Mouse (Mus musculus) CH12.LX (cell line): ENCODE measurements around the gene Txk. TPM values are rescaled to one million over a fixed set of nuclear protein-coding genes. Genes with fewer than 3 reads are reported as not detected.

Experiments used
- DNase-seq: peaks from one replicate; pipeline ENCODE4 v3.0.0-alpha.2; 2013; ENCODE audit errors: extremely low read depth
- H3K27ac ChIP-seq: 2 replicates; pipeline ENCODE4 v1.5.1; 2012; ENCODE audit warnings: low read depth, mild to moderate bottlenecking, control low read depth, moderate library complexity; ENCODE audit not compliant: insufficient read depth
- H3K27me3 ChIP-seq: replicated peaks from 2 replicates; pipeline ENCODE3; 2012; ENCODE audit warnings: inconsistent platforms
- H3K36me3 ChIP-seq, 2 experiments: replicated peaks in 1 of 2; 2 replicates each; pipeline versions ENCODE3 to v1.6.1; 2012; ENCODE audit warnings: inconsistent platforms in 1 of 2, low read length in 1 of 2, mild to moderate bottlenecking in 1 of 2, mixed read lengths in 1 of 2, moderate library complexity in 1 of 2; ENCODE audit not compliant: control insufficient read depth in 1 of 2, insufficient read depth in 1 of 2
- H3K4me1 ChIP-seq, 2 experiments: 2 replicates each; pipeline ENCODE4 v1.6.1; 2012; ENCODE audit warnings: inconsistent platforms in 1 of 2, moderate library complexity in 1 of 2; ENCODE audit not compliant: insufficient read depth in 2 of 2, control insufficient read depth in 1 of 2
- H3K4me2 ChIP-seq: 2 replicates; pipeline ENCODE4 v1.6.1; 2012; ENCODE audit warnings: low read depth, mild to moderate bottlenecking, control low read depth; ENCODE audit not compliant: poor library complexity, insufficient read depth, severe bottlenecking
- H3K4me3 ChIP-seq, 3 experiments: fragments of 150-350 bp in 1 of 3; sonication (generic) in 1 of 3; replicated peaks in 1 of 3; 2 replicates each; pipeline versions ENCODE3 to v1.5.1; 2011 to 2012; ENCODE audit warnings: low read depth in 2 of 3, low read length in 2 of 3, mild to moderate bottlenecking in 2 of 3, moderate library complexity in 2 of 3, control low read depth in 1 of 3, improper control_type of control experiment in 1 of 3, inconsistent platforms in 1 of 3, mixed read lengths in 1 of 3; ENCODE audit not compliant: poor library complexity in 1 of 3
- H3K79me2 ChIP-seq: replicated peaks from 2 replicates; pipeline ENCODE4 v1.6.1; 2012; ENCODE audit warnings: mild to moderate bottlenecking, moderate library complexity; ENCODE audit not compliant: control insufficient read depth, poor library complexity, insufficient read depth, severe bottlenecking; ENCODE audit errors: extremely low read depth
- H3K9ac ChIP-seq: 2 replicates; pipeline ENCODE4 v1.6.1; 2012; ENCODE audit warnings: low read depth, mild to moderate bottlenecking, control low read depth, moderate library complexity; ENCODE audit not compliant: insufficient read depth
- H3K9me3 ChIP-seq: replicated peaks from 2 replicates; pipeline ENCODE3; 2012; ENCODE audit warnings: low read length, inconsistent platforms, mixed read lengths
- CHD1 ChIP-seq: IDR thresholded peaks from 2 replicates; pipeline ENCODE4 v1.6.1; 2012; ENCODE audit warnings: low read depth, low read length, improper control_type of control experiment, inconsistent platforms
- EP300 ChIP-seq: IDR thresholded peaks from 2 replicates; pipeline ENCODE4 v1.6.1; 2011; ENCODE audit warnings: low read length, improper control_type of control experiment
- HCFC1 ChIP-seq: IDR thresholded peaks from 2 replicates; pipeline ENCODE4 v1.6.1; 2012; ENCODE audit warnings: low read depth, mild to moderate bottlenecking, inconsistent platforms, low read length, improper control_type of control experiment
- IRF4 ChIP-seq: IDR thresholded peaks from 2 replicates; pipeline ENCODE4 v1.6.1; 2014; ENCODE audit warnings: low read depth, mild to moderate bottlenecking, inconsistent platforms, low read length, improper control_type of control experiment
- MAFK ChIP-seq: IDR thresholded peaks from 2 replicates; pipeline ENCODE4 v1.6.1; 2011; ENCODE audit warnings: low read length, improper control_type of control experiment; ENCODE audit not compliant: insufficient replicate concordance
- MXI1 ChIP-seq: IDR thresholded peaks from 2 replicates; pipeline ENCODE4 v1.6.1; 2011; ENCODE audit warnings: mild to moderate bottlenecking, low read depth, low read length, improper control_type of control experiment
- MYC ChIP-seq: IDR thresholded peaks from 2 replicates; pipeline ENCODE4 v1.6.1; 2011; ENCODE audit warnings: low read depth, mild to moderate bottlenecking, improper control_type of control experiment, low read length
- NELFE ChIP-seq: IDR thresholded peaks from 2 replicates; pipeline ENCODE4 v1.6.1; 2011; ENCODE audit warnings: low read depth, low read length, improper control_type of control experiment
- NRF1 ChIP-seq: IDR thresholded peaks from 2 replicates; pipeline ENCODE4 v1.6.1; 2014; ENCODE audit warnings: low read depth, mild to moderate bottlenecking, inconsistent platforms, low read length, improper control_type of control experiment, moderate library complexity
- PAX5 ChIP-seq: IDR thresholded peaks from 2 replicates; pipeline ENCODE4 v1.6.1; 2012; ENCODE audit warnings: low read length, inconsistent platforms, mixed read lengths
- POLR2AphosphoS2 ChIP-seq: IDR thresholded peaks from 2 replicates; pipeline ENCODE4 v1.6.1; 2011; ENCODE audit warnings: low read depth, low read length, improper control_type of control experiment
- RAD21 ChIP-seq: IDR thresholded peaks from 2 replicates; pipeline ENCODE4 v1.6.1; 2011; ENCODE audit warnings: low read depth, mild to moderate bottlenecking, low read length, improper control_type of control experiment, moderate library complexity
- RCOR1 ChIP-seq: conservative IDR thresholded peaks from 2 replicates; pipeline ENCODE4 v1.6.1; 2012; ENCODE audit warnings: low read depth, mild to moderate bottlenecking, inconsistent platforms, low read length, improper control_type of control experiment
- SIN3A ChIP-seq: IDR thresholded peaks from 2 replicates; pipeline ENCODE4 v1.6.1; 2012; ENCODE audit warnings: low read length, improper control_type of control experiment, inconsistent platforms
- USF1 ChIP-seq: IDR thresholded peaks from 2 replicates; pipeline ENCODE4 v1.6.1; 2014; ENCODE audit warnings: low read depth, mild to moderate bottlenecking, inconsistent platforms, low read length, improper control_type of control experiment
- dilution Hi-C: fragments of 300-500 bp; cut with MboI; formaldehyde crosslinking; loops from 2 replicates; pipeline ENCODE4 v1.14.3; 2020; ENCODE audit warnings: low sequenced_read_pairs; ENCODE audit not compliant: extremely low pct_unique_long_range_greater_than_20kb, extremely low pct_ligation_motif_present
- in situ Hi-C: fragments of 300-500 bp; cut with MboI; formaldehyde crosslinking; loops from 3 replicates; pipeline ENCODE4 v1.14.3; 2019; ENCODE audit warnings: low sequenced_read_pairs, low pct_ligation_motif_present, low pct_unique_long_range_greater_than_20kb, mixed read lengths
- polyA plus RNA-seq: library from polyadenylated mRNA; unstranded; fragments of >175 nt; gene quantifications from 2 replicates; pipeline ENCODE4 v1.2.1, GENCODE M21; 2012; ENCODE audit warnings: low read depth; ENCODE audit not compliant: insufficient read length
- total RNA-seq, 2 experiments: library from RNA; depleted of rRNA; stranded (reverse); fragments of 300-350 nt in 1 of 2; fragments of >200 nt in 1 of 2; gene quantifications; 2 replicates each; pipeline ENCODE4 v1.2.3; 2012 to 2014

Gene Txk
- total and polyA plus RNA-seq, 3 experiments: 0.08 to 0.11 TPM; not detected in 1

DNA sequence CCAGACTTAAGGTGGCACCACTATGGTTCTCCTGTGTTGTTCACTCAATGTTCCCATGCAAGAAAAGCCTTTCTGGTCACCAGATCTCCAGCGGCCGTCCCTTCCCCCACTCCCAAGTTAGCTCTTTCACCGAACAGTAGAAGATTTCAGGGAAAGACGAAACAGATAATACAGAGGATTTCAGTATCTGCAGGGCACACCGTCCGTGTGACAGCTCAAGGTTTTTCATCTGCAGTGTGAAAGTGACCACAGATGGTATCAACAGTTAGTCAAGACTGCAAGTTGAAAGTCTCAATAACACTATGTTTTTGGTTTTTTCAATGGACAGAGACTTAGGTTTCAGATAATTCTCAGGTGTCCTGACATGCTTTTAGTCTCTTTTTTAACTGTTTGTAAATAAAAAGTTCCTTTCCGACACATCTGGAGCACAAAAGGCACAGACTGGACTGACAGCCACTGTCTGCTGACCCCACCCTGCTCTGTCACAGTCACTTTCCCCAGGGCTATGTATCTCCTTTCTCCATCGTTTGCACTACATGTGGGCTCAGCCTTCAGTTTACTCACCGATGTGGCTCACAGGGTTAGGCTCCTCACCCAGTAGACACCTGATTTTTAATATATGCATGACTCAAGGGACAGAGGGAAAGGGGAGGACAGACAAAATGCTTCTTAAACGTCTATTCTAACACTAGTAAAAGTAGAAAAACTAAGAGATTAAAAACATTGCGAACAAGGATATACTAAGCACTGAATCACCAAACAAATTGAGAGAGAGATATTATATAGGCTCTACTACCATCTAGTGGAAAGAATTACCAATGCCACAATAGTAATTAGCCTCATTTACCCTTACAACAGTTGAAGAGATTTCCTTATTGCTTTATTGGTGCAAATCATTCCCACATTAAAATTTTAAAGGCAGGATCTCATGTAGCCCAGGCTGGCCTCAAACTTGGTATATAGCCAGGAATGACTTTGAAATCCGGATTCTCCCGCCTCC, 6.6 kb upstream of the Txk start (continued):
- TF ChIP-seq PAX5 (no peak), NRF1 (no peak), RAD21 (peak; percentile 68)

- no peak for DNase-seq
- H3K27me3 ChIP-seq: no peaks in the 10 kb centered on the region
- no peak overlapping the region for H3K9ac ChIP-seq
- no peak overlapping the region for H3K4me3 ChIP-seq
- no peak overlapping the region for H3K27ac ChIP-seq
- no peaks in the 10 kb centered on the region for H3K9me3 ChIP-seq
- H3K4me1 ChIP-seq: peaks cover 1 to 27% of the 10 kb centered on the region in 2 experiments
- dilution Hi-C loops (no loop called here), in situ Hi-C loops (no loop called here)
- H3K79me2 ChIP-seq: no peaks in the 10 kb centered on the region
- H3K36me3 ChIP-seq: peaks cover 8 to 83% of the 10 kb centered on the region in 2 experiments
- TF ChIP-seq MXI1 (no peak), MAFK (no peak), SIN3A (no peak), HCFC1 (no peak), RCOR1 (no peak), USF1 (no peak), RAD21 (no peak), EP300 (no peak), POLR2AphosphoS2 (no peak), NELFE (no peak)
- H3K4me2 ChIP-seq: no peak overlapping the region
Measured at GRCm38 (mm10) chr5:72757155-72757773, 4.7 kb upstream of the Txk start.

DNA sequence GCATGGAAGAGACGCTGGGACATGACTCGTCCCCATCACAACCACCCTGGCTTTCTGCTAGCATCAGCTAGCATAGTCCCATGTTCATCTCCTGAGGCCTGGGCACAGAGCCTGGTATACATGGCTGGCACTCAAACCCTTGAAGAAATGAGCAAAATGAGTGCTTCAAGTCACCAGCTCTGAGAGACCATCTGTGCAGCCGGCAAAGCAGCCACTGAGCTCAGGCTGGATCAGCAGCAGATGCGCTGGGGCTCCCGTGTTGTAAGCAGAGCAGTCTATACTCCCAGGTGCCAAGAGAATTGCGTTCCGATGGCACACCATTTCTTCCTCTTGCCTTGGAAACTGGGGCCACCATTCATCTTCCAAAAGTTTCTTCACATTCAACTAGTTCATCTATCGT, 3.4 kb upstream of the Txk start:
- H3K79me2 ChIP-seq: no peaks in the 10 kb centered on the region
- peaks cover 5 to 73% of the 10 kb centered on the region in 2 experiments for H3K36me3 ChIP-seq
- H3K4me2 ChIP-seq: no peak overlapping the region
- H3K4me3 ChIP-seq: no peak overlapping the region
- H3K4me1 ChIP-seq: peaks cover 0 to 15% of the 10 kb centered on the region in 2 experiments; a peak in 1 of 4 replicates
- DNase-seq: no peak
- no peak overlapping the region for H3K27ac ChIP-seq
- no peak overlapping the region for H3K9ac ChIP-seq
- TF ChIP-seq PAX5: no peak
- no peak for TF ChIP-seq MAFK
- TF ChIP-seq NRF1: no peak
- no peak for TF ChIP-seq MYC
- no peak for TF ChIP-seq IRF4
- TF ChIP-seq POLR2AphosphoS2: no peak
- no peak for TF ChIP-seq RCOR1
- no peak for TF ChIP-seq CHD1
- TF ChIP-seq, all 38 proteins: peak for 0
- in situ Hi-C loops (no loop called here), dilution Hi-C loops (no loop called here)
- no peaks in the 10 kb centered on the region for H3K9me3 ChIP-seq
- no peaks in the 10 kb centered on the region for H3K27me3 ChIP-seq
